Mouse (Mus musculus): ENCODE results near the gene Pcbd1. TPM values are rescaled to one million over a fixed set of nuclear protein-coding genes. Genes with fewer than 3 reads are reported as not detected.
"Not testable (repeated sequence)": the region's sequence is repeated elsewhere in the genome, so short reads cannot be mapped to it uniquely, and the experiment has no call there.

Gene Pcbd1
- total RNA-seq, 4 experiments from 2014 or later, result 0.34 to 0.70 TPM; not detected in 2

- no peak for DNase-seq (ENCODE audit: low spot score in 2 of 2)
Observed at GRCm38 (mm10) chr10:61091866-61092265, 2.7 kb downstream of the Pcbd1 start.

- DNase-seq (ENCODE audit: low spot score in 2 of 2), result no peak
Observed at GRCm38 (mm10) chr10:61103564-61104114, 14.5 kb downstream of the Pcbd1 start.

- no peak for DNase-seq (ENCODE audit: low spot score in 2 of 2)
Observed at GRCm38 (mm10) chr10:61114246-61114720, 25.2 kb downstream of the Pcbd1 start.

GRCm38 (mm10) chr10:61121732-61122131 is 32.6 kb downstream of the Pcbd1 start:
- not testable (repeated sequence) for DNase-seq (ENCODE audit: low spot score in 2 of 2)

GRCm38 (mm10) chr10:61123276-61123913 is 34.3 kb downstream of the Pcbd1 start:
- no peak for DNase-seq (ENCODE audit: low spot score in 2 of 2)

- DNase-seq (ENCODE audit: low spot score in 2 of 2), result no peak
Observed at GRCm38 (mm10) chr10:61124462-61124861, 35.3 kb downstream of the Pcbd1 start.

GRCm38 (mm10) chr10:61128701-61129365 is 39.7 kb downstream of the Pcbd1 start:
- DNase-seq (ENCODE audit: low spot score in 2 of 2), result no peak

GRCm38 (mm10) chr10:61130959-61131358 is 41.8 kb downstream of the Pcbd1 start:
- DNase-seq (ENCODE audit: low spot score in 2 of 2), result no peak

GRCm38 (mm10) chr10:61134041-61134440 is 44.9 kb downstream of the Pcbd1 start:
- DNase-seq (ENCODE audit: low spot score in 2 of 2), result no peak

- DNase-seq (ENCODE audit: low spot score in 2 of 2), result no peak
Observed at GRCm38 (mm10) chr10:61135226-61135839, 46.2 kb downstream of the Pcbd1 start.

- DNase-seq (ENCODE audit: low spot score in 2 of 2), result no peak
Observed at GRCm38 (mm10) chr10:61137567-61137966, 48.4 kb downstream of the Pcbd1 start.

GRCm38 (mm10) chr10:61143343-61143742 is 54.2 kb downstream of the Pcbd1 start:
- no peak for DNase-seq (ENCODE audit: low spot score in 2 of 2)

Small RNAs within 50 kb of the gene (microRNA-seq; reads per million reads assigned to microRNA genes)
- gene Gm44308, result not detected

Other genes starting within 250 kb of the Pcbd1 start
- 1 to 10 TPM; 3.5 to 6.4 (median 5.5) TPM for gene Sgpl1, start 58.4 kb downstream of the Pcbd1 start, total RNA-seq (2022)
- gene Tbata, start 82.6 kb downstream of the Pcbd1 start, total RNA-seq (2022), result not detected
- gene Adamts14, start 184.1 kb downstream of the Pcbd1 start, total RNA-seq (2022), result under 1 TPM; 0.31 to 0.58 (median 0.47) TPM
- not detected for gene Prf1, start 208.5 kb downstream of the Pcbd1 start, total RNA-seq (2022)

Data from gastrocnemius, adult 8-10 months (tissue).